23 mouse cellular contexts compared by ENCODE assay signal in genomic region chr19:47705772-47706309, GRCm38 (mm10). TPM values are rescaled to one million over a fixed set of nuclear protein-coding genes. Genes with fewer than 3 reads are reported as not detected.
DNase-seq lines count a peak whose midpoint lies in the region; ATAC-seq and TF ChIP-seq lines count a peak whose summit lies in the region.
"Had no signal": no experiment of that assay in that cellular context is flagged by ENCODE, and none has a peak within 500 bp of the region (broad histone marks: within the 10 kb centered on the region; RNA-seq: fewer than 3 reads in every experiment).

No protein-coding gene starts in this region.

- TF ChIP-seq RAD21 in MEL (IDR thresholded peaks at IDR 0.05; ENCODE audit: low read depth, low read length) = no peak

- no peak overlapping the region for H3K27ac ChIP-seq in intestine, embryonic 15.5 days
- H3K27ac ChIP-seq in intestine, embryonic 16.5 days (ENCODE audit: low read length) = no peak overlapping the region
- H3K27ac ChIP-seq in ES-Bruce4 (ENCODE audit: insufficient read depth, low read length) (no peak overlapping the region; the same call in 1 of the 2 replicates), MEL (ENCODE audit: control insufficient read depth, low read depth, low read length) (no peak overlapping the region)
- H3K27ac ChIP-seq: embryonic facial prominence, embryonic 10.5 days; embryonic facial prominence, embryonic 12.5 days; forebrain, embryonic 13.5 days; forebrain, embryonic 15.5 days had no signal

- H3K4me3 ChIP-seq in intestine, embryonic 15.5 days (replicated peaks) = no peak overlapping the region
- no peak overlapping the region for H3K4me3 ChIP-seq in intestine, embryonic 16.5 days (ENCODE audit: low read length)
- H3K4me3 ChIP-seq in ES-Bruce4 (ENCODE audit: low read depth, low read length) (no peak overlapping the region), MEL (ENCODE audit: control insufficient read depth in 1 of 2, insufficient read depth in 1 of 2, low read depth in 2 of 2, low read length in 2 of 2) (no peak overlapping the region)
- H3K4me3 ChIP-seq: embryonic facial prominence, embryonic 10.5 days; embryonic facial prominence, embryonic 12.5 days; forebrain, embryonic 13.5 days; forebrain, embryonic 15.5 days had no signal

- peak; percentile 86 for TF ChIP-seq POLR2A in ES-Bruce4 (IDR thresholded peaks at IDR 0.05; ENCODE audit: insufficient read depth, low read length)
- TF ChIP-seq POLR2A in MEL (IDR thresholded peaks at IDR 0.05; ENCODE audit: control insufficient read depth in 1 of 2, insufficient read depth in 1 of 2, low read depth in 1 of 2, low read length in 2 of 2, poor library complexity in 1 of 2) = peak in 1 of 2 experiments; percentile 74; a peak in 2 of 4 replicates

- H3K4me1 ChIP-seq in intestine, embryonic 15.5 days (replicated peaks) = 0 out of 2 replicates have a peak, but pooled peaks cover 6% of the 10 kb centered on the region
- no peaks in the 10 kb centered on the region for H3K4me1 ChIP-seq in intestine, embryonic 16.5 days (ENCODE audit: control insufficient read depth, insufficient read depth, low read length)
- H3K4me1 ChIP-seq in ES-Bruce4 (ENCODE audit: control insufficient read depth, insufficient read depth, low read length) = no peaks in the 10 kb centered on the region
- no peaks in the 10 kb centered on the region for H3K4me1 ChIP-seq in MEL (ENCODE audit: control insufficient read depth in 1 of 2, insufficient read depth in 2 of 2, low read length in 2 of 2)
- H3K4me1 ChIP-seq: embryonic facial prominence, embryonic 10.5 days; embryonic facial prominence, embryonic 12.5 days; forebrain, embryonic 13.5 days; forebrain, embryonic 15.5 days had no signal

- ATAC-seq in intestine, embryonic 15.5 days = no peak; the same call in 1 of the 2 replicates
- no peak for ATAC-seq in intestine, embryonic 16.5 days
- ATAC-seq in CD4-positive, CD25-positive, alpha-beta regulatory T cell, adult 4 months = no peak
- ATAC-seq: activated CD4-positive, CD25-positive, alpha-beta regulatory T cell, adult 4 months; forebrain, embryonic 13.5 days; forebrain, embryonic 15.5 days; Patski had no signal

- H3K9me3 ChIP-seq in intestine, embryonic 15.5 days = no peaks in the 10 kb centered on the region
- H3K9me3 ChIP-seq in intestine, embryonic 16.5 days (ENCODE audit: control insufficient read depth, low read length) = no peaks in the 10 kb centered on the region
- no peaks in the 10 kb centered on the region for H3K9me3 ChIP-seq in ES-Bruce4 (replicated peaks; ENCODE audit: control insufficient read depth, insufficient read depth, low read length, poor library complexity, severe bottlenecking)
- no peaks in the 10 kb centered on the region for H3K9me3 ChIP-seq in MEL (replicated peaks; ENCODE audit: insufficient read depth, low read length)
- H3K9me3 ChIP-seq: embryonic facial prominence, embryonic 10.5 days; embryonic facial prominence, embryonic 12.5 days; forebrain, embryonic 13.5 days; forebrain, embryonic 15.5 days had no signal

- H3K9ac ChIP-seq in intestine, embryonic 15.5 days = no peak overlapping the region
- H3K9ac ChIP-seq in intestine, embryonic 16.5 days (ENCODE audit: low read depth, low read length) = no peak overlapping the region
- H3K9ac ChIP-seq in ES-Bruce4 (ENCODE audit: low read depth, poor library complexity, severe bottlenecking) (no peak overlapping the region), MEL (ENCODE audit: control insufficient read depth, low read depth, low read length, poor library complexity, severe bottlenecking) (no peak overlapping the region)
- H3K9ac ChIP-seq: embryonic facial prominence, embryonic 12.5 days; forebrain, embryonic 13.5 days; forebrain, embryonic 15.5 days had no signal

- H3K27me3 ChIP-seq in intestine, embryonic 15.5 days (replicated peaks) = no peaks in the 10 kb centered on the region
- H3K27me3 ChIP-seq in intestine, embryonic 16.5 days (replicated peaks; ENCODE audit: control insufficient read depth, insufficient read depth, low read length) = no peaks in the 10 kb centered on the region
- H3K27me3 ChIP-seq in ES-Bruce4 (ENCODE audit: control insufficient read depth, insufficient read depth, low read length, poor library complexity, severe bottlenecking) (no peaks in the 10 kb centered on the region), MEL (ENCODE audit: control insufficient read depth in 1 of 2, insufficient read depth in 2 of 2, low read length in 2 of 2) (no peaks in the 10 kb centered on the region)
- H3K27me3 ChIP-seq: embryonic facial prominence, embryonic 12.5 days; forebrain, embryonic 13.5 days; forebrain, embryonic 15.5 days had no signal

- DNase-seq in MEL (ENCODE audit: low read depth, low spot score) (no peak), ZHBTc4 (ENCODE audit: low read depth, low spot score) (peak; percentile 60)
- no peak for DNase-seq in lung, postnatal 4 days
- DNase-seq in urinary bladder, postnatal 36 days (ENCODE audit: low spot score in 2 of 2) = no peak
- DNase-seq: adrenal gland, adult 8-10 months; adrenal gland, postnatal 14 days; adrenal gland, postnatal 36 days; B cell, adult 2 months; cerebellum, adult 11-12 months; cerebellum, adult 2 months; cerebellum, adult 9-10 months; cerebellum, postnatal 25 days had no signal

- no peak for TF ChIP-seq CTCF in ES-Bruce4 (IDR thresholded peaks at IDR 0.05; ENCODE audit: low read depth, low read length)
- no peak for TF ChIP-seq CTCF in MEL (IDR thresholded peaks at IDR 0.05 in 2 of 3, conservative IDR thresholded peaks at IDR 0.05 in 1 of 3; ENCODE audit: control insufficient read depth in 1 of 3, insufficient read depth in 1 of 3, low read depth in 2 of 3, low read length in 3 of 3, poor library complexity in 1 of 3, severe bottlenecking in 1 of 3)

- H3K36me3 ChIP-seq in intestine, embryonic 15.5 days = no peaks in the 10 kb centered on the region
- H3K36me3 ChIP-seq in intestine, embryonic 16.5 days (ENCODE audit: control insufficient read depth, insufficient read depth, low read length) = no peaks in the 10 kb centered on the region
- H3K36me3 ChIP-seq in ES-Bruce4 (ENCODE audit: control insufficient read depth, insufficient read depth, low read length, poor library complexity, severe bottlenecking) (no peaks in the 10 kb centered on the region), MEL (ENCODE audit: control insufficient read depth in 1 of 2, insufficient read depth in 2 of 2, low read length in 2 of 2) (no peaks in the 10 kb centered on the region)
- H3K36me3 ChIP-seq: embryonic facial prominence, embryonic 10.5 days; embryonic facial prominence, embryonic 12.5 days; forebrain, embryonic 15.5 days had no signal

- WGBS in intestine, embryonic 15.5 days = 88% methylated on average over 8 of the region's 8 CpGs
- 90% methylated on average over 8 of the region's 8 CpGs for WGBS in intestine, embryonic 16.5 days

- no peak for TF ChIP-seq EP300 in ES-Bruce4 (IDR thresholded peaks at IDR 0.05; ENCODE audit: insufficient read depth, low read depth, low read length)
- TF ChIP-seq EP300 in MEL (IDR thresholded peaks at IDR 0.05; ENCODE audit: low read depth in 1 of 2, low read length in 2 of 2) = no peak

- no peaks in the 10 kb centered on the region for H3K79me2 ChIP-seq in MEL (ENCODE audit: control insufficient read depth, insufficient read depth, low read length, poor library complexity)

- peak overlapping the region; percentile 38; the same call in 1 of the 2 replicates for H3K4me2 ChIP-seq in intestine, embryonic 15.5 days (replicated peaks)
- no peak overlapping the region for H3K4me2 ChIP-seq in intestine, embryonic 16.5 days (ENCODE audit: low read depth, low read length)
- H3K4me2 ChIP-seq: embryonic facial prominence, embryonic 12.5 days; forebrain, embryonic 13.5 days; forebrain, embryonic 15.5 days had no signal

TF ChIP-seq in MEL, 35 proteins besides CTCF, POLR2A, EP300 and RAD21:
- TF ChIP-seq ZNF384 (IDR thresholded peaks at IDR 0.05; ENCODE audit: low read depth, low read length) = no peak
- peak; percentile 28; the same call in 1 of the 2 replicates for TF ChIP-seq NELFE (IDR thresholded peaks at IDR 0.05; ENCODE audit: low read depth, low read length)
- peak; percentile 90 for TF ChIP-seq TBP (IDR thresholded peaks at IDR 0.05; ENCODE audit: low read depth, low read length)
- TF ChIP-seq HCFC1 (IDR thresholded peaks at IDR 0.05; ENCODE audit: low read depth, low read length) = no peak
- TF ChIP-seq ZMIZ1 (IDR thresholded peaks at IDR 0.05; ENCODE audit: low read depth, low read length) = peak; percentile 77; the same call in 1 of the 2 replicates

RNA-seq across cellular contexts. Expression of gene Col17a1, which starts 13.9 kb away (rescaled TPM):
- 0.58 and 0.78 TPM in 2 replicates for polyA plus RNA-seq in intestine, embryonic 15.5 days (2015; fragmentation: Nextera tagmentation; extraction: Ambion mirVana)
- 0.42 and 0.58 TPM in 2 replicates for polyA plus RNA-seq in intestine, embryonic 16.5 days (2015; fragmentation: Nextera tagmentation; extraction: Ambion mirVana)
- polyA plus RNA-seq in ES-Bruce4 (2011; ENCODE audit: insufficient read depth, insufficient read length, low read depth, missing spikeins) (0.32 TPM in 1 of 2 replicates, not detected in the other), MEL (2012; ENCODE audit: insufficient read depth in 1 of 2, insufficient read length in 2 of 2, low read depth in 1 of 2, low replicate concordance in 2 of 2, missing spikeins in 1 of 2) (not detected)
- 0.04 TPM in 1 of 2 replicates, not detected in the other for total RNA-seq in MEL (2012; rRNA removed)
- polyA plus RNA-seq in CD4-positive, CD25-positive, alpha-beta regulatory T cell, adult 4 months (2017; shearing (Covaris generic)) = not detected
- total RNA-seq: adrenal gland, adult 18-20 months; adrenal gland, adult 8-10 months had no signal
- polyA plus RNA-seq: activated CD4-positive, CD25-positive, alpha-beta regulatory T cell, adult 4 months had no signal

RNA-seq across cellular contexts. Expression of gene Sfr1, which starts 25.6 kb away (rescaled TPM):
- 209 and 240 TPM in 2 replicates for polyA plus RNA-seq in intestine, embryonic 15.5 days (2015; fragmentation: Nextera tagmentation; extraction: Ambion mirVana)
- 187 and 188 TPM in 2 replicates for polyA plus RNA-seq in intestine, embryonic 16.5 days (2015; fragmentation: Nextera tagmentation; extraction: Ambion mirVana)
- polyA plus RNA-seq in ES-Bruce4 (2011; ENCODE audit: insufficient read depth, insufficient read length, low read depth, missing spikeins) = 216 and 232 TPM in 2 replicates
- total RNA-seq in MEL (2012; rRNA removed) = 74.0 and 80.9 TPM in 2 replicates
- polyA plus RNA-seq in MEL (2012; ENCODE audit: insufficient read depth in 1 of 2, insufficient read length in 2 of 2, low read depth in 1 of 2, low replicate concordance in 2 of 2, missing spikeins in 1 of 2) = 10 to 100 TPM in 1 of 2 experiments, not detected in 1; 91.0 TPM
- 100 to 1,000 TPM; 144 to 161 TPM for polyA plus RNA-seq in CD4-positive, CD25-positive, alpha-beta regulatory T cell, adult 4 months (2017; shearing (Covaris generic))
